Mouse (Mus musculus) gastrocnemius, postnatal 36 days (tissue): Measurements from ENCODE around the gene Lamtor2. TPM values are rescaled to one million over a fixed set of nuclear protein-coding genes. Genes with fewer than 3 reads are reported as not detected.

Experiments
- DNase-seq, 2 experiments: peaks; one replicate each; pipeline ENCODE4 v3.0.0; 2022
- intact Hi-C: fragments of 180-260 bp; cut with DNase I; formaldehyde crosslinking; loops from one replicate; pipeline ENCODE4 v1.15.1; 2025
- microRNA-seq, 2 experiments: library from miRNA; unstranded; fragments of <30 nt; microRNA quantifications; one replicate each; pipeline ENCODE4 v1.2.0; 2021
- total RNA-seq, 2 experiments: library from RNA; stranded (reverse); gene quantifications; 2 replicates each; pipeline ENCODE4 v1.2.3; 2021

Lamtor2 gene
- total RNA-seq, 2 experiments from 2014 or later: 70.6 to 76.1 TPM

DNA sequence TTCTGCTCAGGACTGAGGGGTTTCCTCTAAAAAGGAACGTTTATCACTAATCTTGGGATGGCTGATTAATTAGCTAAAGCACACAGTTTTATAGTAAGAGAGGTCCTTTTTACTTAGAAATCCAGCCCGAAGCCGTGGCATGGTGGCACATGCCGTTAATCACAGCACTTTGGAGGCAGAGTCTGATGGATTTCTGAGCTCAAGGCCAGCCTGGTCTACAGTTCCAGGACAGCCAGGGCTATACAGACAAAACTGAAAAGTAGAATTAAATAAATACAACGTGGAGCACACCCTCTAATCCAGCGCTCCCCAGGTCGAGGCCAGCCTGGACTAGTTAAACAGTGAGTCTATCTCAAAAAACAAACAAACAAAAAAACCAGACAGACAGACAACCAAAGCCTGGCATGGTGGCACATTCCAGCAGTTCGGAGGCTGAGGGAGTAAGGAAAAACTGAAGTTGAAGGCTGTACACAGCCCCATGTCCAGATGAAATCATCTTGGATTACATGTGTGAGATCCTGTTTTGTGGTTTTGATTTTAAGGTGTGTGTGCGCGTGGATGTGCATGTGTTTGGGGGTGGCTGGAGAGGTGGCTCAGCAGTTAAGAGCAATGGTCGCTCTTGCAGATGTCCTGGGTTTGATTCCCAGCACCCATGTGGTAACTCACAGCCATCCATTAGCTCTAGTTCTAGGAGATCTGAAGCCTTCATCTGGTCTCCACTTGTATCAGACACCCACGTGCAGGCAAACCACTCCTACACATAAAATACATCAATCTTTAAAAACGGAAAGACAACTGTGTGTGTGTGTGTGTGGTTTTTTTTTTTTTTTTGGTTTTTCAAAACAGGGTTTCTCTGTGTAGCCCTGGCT lies 42.2 kb downstream of the Lamtor2 start:
- no peak for DNase-seq
- intact Hi-C loops: no loop called here

- DNase-seq: peak; percentile 87 to 92
- intact Hi-C loops: no loop called here
These were observed 43.0 kb downstream of the Lamtor2 start, which contains the start of gene Lmna for GRCm38 (mm10) chr3:88509692-88510420. Lmna (minus strand) TSS chr3:88509956.

DNA sequence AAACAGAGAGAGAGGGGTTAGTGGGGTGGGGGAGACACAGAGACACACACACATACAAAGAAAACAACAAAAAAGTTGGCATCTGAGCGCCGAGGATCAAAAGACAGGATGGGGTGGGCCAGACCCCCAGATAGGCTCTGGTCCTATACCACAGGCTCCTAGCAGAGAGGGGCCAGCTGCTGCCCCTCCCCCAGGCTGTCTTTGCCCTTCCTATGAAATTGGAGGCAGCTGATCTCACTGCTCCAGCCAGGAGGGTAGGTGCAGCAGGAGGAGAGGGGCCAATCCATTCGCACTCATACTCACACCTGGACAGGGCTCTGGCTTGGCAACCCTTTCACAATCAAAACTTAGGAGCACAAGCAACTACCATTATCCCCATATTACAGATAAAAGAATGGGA lies 43.6 kb downstream of the Lamtor2 start:
- no peak for DNase-seq
- intact Hi-C loops: no loop called here

DNA sequence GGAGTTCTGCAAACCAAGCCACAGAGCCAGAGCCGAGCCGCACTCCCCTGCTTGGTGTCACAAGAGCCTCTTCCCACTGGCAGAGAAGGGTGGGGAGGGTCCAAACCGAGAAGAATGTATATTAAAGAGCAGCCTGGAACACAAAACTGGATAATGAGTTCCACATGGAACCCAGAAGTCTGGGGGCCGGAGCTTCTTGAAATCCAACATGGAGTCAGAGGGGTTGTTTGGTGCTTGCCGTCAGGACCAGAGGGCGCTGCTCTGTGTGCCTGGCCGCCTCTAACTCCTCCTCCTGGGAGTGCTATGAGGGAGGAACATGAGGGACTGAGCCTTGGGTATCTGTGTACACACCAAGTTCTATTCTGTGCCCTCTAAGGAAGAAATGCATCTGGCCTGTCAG lies 47.1 kb downstream of the Lamtor2 start:
- intact Hi-C loops: no loop called here
- DNase-seq: no peak

GRCm38 (mm10) chr3:88505081-88505480 lies 47.8 kb downstream of the Lamtor2 start:
- intact Hi-C loops: no loop called here
- no peak for DNase-seq

- DNase-seq: no peak
- intact Hi-C loops: no loop called here
These were observed 48.8 kb downstream of the Lamtor2 start for GRCm38 (mm10) chr3:88503881-88504746.

GRCm38 (mm10) chr3:88503505-88503863 lies 49.4 kb downstream of the Lamtor2 start:
- no peak for DNase-seq
- intact Hi-C loops: no loop called here

DNA sequence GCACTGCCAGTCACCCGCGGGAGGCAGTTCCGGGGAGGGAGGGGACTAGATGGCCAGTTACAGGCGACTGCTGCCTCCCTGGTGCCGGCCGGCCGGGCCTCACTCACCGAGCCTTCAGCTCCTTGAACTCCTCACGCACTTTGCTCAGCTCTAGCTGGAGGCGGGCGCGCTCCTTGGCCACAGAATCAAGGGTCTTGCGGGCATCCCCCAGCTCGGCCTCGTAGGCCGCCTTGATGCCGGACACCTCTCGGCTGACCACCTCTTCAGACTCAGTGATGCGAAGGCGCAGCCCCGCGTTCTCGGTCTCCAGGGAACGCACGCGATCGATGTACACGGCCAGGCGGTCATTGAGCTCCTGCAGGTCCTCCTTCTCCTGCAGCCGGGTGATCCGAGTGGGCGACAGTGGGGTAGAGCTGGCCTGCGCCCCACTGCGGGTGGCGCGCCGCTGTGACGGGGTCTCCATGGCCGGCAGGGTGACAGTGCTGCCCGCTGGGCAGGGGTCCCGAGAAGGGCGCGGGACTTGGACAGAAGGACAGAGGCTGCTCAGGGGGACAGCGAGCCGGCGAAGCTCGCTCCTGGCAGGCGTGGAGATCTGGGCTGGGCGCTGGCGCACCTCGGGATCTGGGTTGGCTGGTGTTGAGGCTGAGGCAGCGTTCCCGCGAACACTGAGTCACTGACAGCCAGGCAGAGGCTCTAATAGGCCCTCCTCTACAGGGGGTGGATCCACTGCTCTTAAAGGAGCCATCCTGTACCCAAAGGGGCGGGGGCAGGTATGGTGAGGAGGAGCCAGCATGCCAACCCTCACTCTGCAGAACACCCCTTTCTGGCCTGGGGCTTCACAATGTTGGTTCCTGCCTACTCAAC lies 50.0 kb downstream of the Lamtor2 start:
- DNase-seq: peak; percentile 92 to 95
- intact Hi-C loops: no loop called here

GRCm38 (mm10) chr3:88502031-88502571 lies 50.8 kb downstream of the Lamtor2 start:
- intact Hi-C loops: no loop called here
- peak in 1 of 2 experiments; percentile 44 for DNase-seq

DNA sequence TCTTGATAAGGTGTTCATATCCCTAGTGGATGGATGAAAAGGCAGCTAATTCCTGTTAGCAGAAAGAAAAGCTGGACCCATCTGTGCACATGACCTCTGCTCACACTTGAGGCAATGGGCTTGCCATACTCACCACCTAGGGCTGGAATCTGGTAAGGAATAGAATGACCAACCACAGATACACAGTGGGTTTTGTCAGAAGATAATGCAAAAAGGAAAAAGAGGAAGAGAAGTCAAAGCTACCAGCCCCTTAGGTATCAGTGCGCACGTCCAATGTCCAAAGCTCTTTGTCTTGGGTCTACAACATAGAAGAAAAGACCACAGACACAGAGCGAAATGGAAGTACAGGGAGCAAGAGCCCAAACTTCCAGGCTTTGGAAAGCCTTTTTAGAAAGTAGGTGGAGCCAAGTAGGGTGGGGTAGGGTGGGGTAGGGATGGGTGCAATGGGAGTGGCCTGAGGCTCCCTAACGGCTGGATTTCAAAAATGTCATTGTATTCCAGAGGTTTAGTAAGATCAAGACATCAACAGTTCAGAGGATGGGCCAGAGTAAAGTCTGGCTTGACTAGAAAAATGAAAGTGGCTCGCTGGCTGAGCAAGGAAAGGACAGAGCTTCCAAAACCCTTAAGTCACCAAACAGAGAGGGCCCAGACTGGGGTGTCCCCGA lies 51.4 kb downstream of the Lamtor2 start:
- no peak for DNase-seq
- intact Hi-C loops: no loop called here

- DNase-seq: no peak
- intact Hi-C loops: no loop called here
These were observed 52.1 kb downstream of the Lamtor2 start for GRCm38 (mm10) chr3:88500655-88501365.

DNA sequence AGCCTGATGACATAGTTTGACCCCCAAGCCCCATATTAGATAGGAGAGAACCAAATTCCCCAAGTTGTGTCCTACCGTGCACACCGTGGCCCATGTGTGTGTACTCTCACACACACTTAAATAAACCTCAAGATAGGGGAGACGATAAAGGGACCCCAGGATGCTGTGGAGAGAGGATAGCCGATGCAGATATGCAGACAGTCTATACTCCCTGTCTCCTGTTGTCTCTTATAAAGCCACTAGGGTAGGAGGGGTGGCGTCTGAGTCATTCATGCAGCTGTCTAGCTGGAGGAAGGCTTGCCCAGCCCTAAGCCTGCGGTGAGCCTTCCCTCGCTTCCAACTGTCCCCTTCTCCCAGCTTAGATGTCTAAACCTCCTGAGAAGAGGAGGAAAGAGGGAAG lies 52.8 kb downstream of the Lamtor2 start:
- DNase-seq: no peak
- intact Hi-C loops: no loop called here

Small RNA genes lying within 50 kb of the gene (microRNA-seq; reads per million reads assigned to microRNA genes)
- 0 reads per million in 2 experiments for gene Mir1905

Other genes with a start within 250 kb of the Lamtor2 start
- gene Glmp, start 228.1 kb downstream of the Lamtor2 start, total RNA-seq: 10 to 100 TPM; 34.5 to 45.4 TPM
- 1 to 10 TPM; 2.0 to 2.4 TPM for gene Tmem79, start 216.9 kb downstream of the Lamtor2 start, total RNA-seq
- 10 to 100 TPM; 34.8 to 35.8 TPM for gene Smg5, start 216.8 kb downstream of the Lamtor2 start, total RNA-seq
- under 1 TPM; 0.26 to 0.42 TPM for gene Paqr6, start 188.5 kb downstream of the Lamtor2 start, total RNA-seq
- not detected for gene Bglap3, start 180.3 kb downstream of the Lamtor2 start, total RNA-seq
- not detected for gene Bglap2, start 174.4 kb downstream of the Lamtor2 start, total RNA-seq
- gene Bglap, start 168.6 kb downstream of the Lamtor2 start, total RNA-seq: not detected
- gene Pmf1, start 142.7 kb downstream of the Lamtor2 start, total RNA-seq: 10 to 100 TPM; 15.1 to 20.3 TPM
- 10 to 100 TPM; 13.0 to 15.6 TPM for gene Slc25a44, start 127.9 kb downstream of the Lamtor2 start, total RNA-seq
- 1 to 10 TPM; 1.2 to 1.4 TPM for gene Sema4a, start 91.9 kb downstream of the Lamtor2 start, total RNA-seq
- 10 to 100 TPM; 75.3 to 79.8 TPM for gene Lmna, start 43.1 kb downstream of the Lamtor2 start, total RNA-seq
- gene Mex3a, start 20.7 kb downstream of the Lamtor2 start, total RNA-seq: under 1 TPM; 0.17 to 0.33 TPM
- not detected for gene Rab25, start 4.8 kb downstream of the Lamtor2 start, total RNA-seq
- 10 to 100 TPM; 73.6 to 77.4 TPM for gene Ubqln4, start 684 bp upstream of the Lamtor2 start, total RNA-seq
- gene Ssr2, start 22.8 kb upstream of the Lamtor2 start, total RNA-seq: 10 to 100 TPM; 46.3 to 51.4 TPM
- gene Arhgef2, start 52.9 kb upstream of the Lamtor2 start, total RNA-seq: 10 to 100 TPM; 18.5 to 29.3 TPM
- not detected for gene Rxfp4, start 100.1 kb upstream of the Lamtor2 start, total RNA-seq
- gene Khdc4, start 132.7 kb upstream of the Lamtor2 start, total RNA-seq: 10 to 100 TPM; 19.9 to 25.0 TPM
- 10 to 100 TPM; 16.5 to 20.5 TPM for gene Rit1, start 163.8 kb upstream of the Lamtor2 start, total RNA-seq
- gene Syt11, start 222.1 kb upstream of the Lamtor2 start, total RNA-seq: 1 to 10 TPM; 2.1 to 3.1 TPM